Mouse (Mus musculus) megakaryocyte-erythroid progenitor cell, adult 5-6 weeks (primary cell): ENCODE measurements around the gene Ugt1a8. TPM values are rescaled to one million over a fixed set of nuclear protein-coding genes. Genes with fewer than 3 reads are reported as not detected.
"Not testable (repeated sequence)": the region's sequence is repeated elsewhere in the genome, so short reads cannot be mapped to it uniquely, and the experiment has no call there.

Experiments
- ATAC-seq: replicated peaks from 2 replicates; pipeline ENCODE4 v1.8.0; 2016; ENCODE audit warnings: mild to moderate bottlenecking, inconsistent platforms; ENCODE audit not compliant: severe bottlenecking, poor library complexity, low FRiP score, low TSS enrichment
- total RNA-seq, 2 experiments: library from RNA; stranded (forward) in 1 of 2; stranded (reverse) in 1 of 2; fragments of 200-1000, 215-1000 nt in 1 of 2; fragments of >200 nt in 1 of 2; fragmentation: Nextera tagmentation in 1 of 2; gene quantifications; 2 replicates each; pipeline ENCODE4 v1.2.3; 2014 to 2017

Ugt1a8 gene
- total RNA-seq, 2 experiments from 2014 or later: not detected

DNA sequence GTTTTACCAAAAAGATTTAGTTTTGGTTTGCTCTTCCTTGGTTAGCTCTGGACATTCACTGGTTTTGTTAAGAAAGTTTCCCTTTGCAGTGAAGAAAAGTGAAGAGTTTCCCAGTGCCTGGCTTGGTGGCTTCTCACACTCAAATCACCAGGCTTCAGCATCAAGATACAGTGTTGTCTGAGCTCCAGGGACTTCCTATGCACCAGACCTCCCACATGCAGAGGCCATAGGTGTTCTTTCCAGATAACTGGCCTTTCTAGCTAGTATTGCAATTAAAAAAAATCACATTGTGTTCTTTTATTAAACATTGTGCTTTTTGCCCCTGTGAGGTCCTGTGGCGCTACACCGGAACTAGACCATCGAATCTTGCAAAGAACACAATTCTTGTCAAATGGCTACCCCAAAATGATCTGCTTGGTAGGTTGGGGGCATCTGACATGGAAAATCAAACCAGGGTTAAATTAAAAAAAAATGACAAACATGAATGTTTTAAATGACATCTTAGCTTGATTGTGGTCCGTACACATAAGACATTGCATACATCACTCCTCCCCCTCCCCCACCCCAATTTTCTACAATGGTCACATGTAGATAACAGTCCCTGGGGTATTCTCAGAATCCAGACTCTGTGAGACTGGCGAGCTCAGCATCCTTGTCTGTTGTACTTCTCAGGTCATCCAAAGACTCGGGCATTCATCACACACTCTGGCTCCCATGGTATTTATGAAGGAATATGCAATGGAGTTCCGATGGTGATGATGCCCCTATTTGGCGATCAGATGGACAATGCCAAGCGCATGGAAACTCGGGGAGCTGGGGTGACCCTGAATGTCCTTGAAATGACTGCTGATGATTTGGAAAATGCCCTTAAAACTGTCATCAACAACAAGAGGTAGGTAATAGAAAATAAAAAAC is 128.1 kb downstream of the Ugt1a8 start:
- ATAC-seq: no peak

DNA sequence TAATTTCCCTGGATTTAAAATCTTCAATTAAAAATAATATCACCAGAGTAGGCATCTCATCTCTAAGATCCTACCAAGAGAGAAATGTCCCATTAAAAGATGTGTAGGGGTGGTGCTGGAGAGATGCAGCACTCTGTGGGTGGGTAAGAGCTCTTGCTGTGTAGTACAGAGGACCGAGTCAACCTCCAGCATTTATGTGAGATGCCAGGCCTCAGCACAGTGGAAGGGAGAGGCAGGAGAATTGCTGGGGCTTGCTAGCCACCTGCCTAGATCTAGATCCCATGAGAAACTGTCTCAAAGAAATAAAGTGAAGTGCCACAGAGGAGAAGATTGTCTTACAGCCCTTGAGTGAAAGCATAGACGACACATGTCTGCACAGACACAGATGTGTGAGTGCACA is 128.9 kb downstream of the Ugt1a8 start:
- ATAC-seq: no peak

DNA sequence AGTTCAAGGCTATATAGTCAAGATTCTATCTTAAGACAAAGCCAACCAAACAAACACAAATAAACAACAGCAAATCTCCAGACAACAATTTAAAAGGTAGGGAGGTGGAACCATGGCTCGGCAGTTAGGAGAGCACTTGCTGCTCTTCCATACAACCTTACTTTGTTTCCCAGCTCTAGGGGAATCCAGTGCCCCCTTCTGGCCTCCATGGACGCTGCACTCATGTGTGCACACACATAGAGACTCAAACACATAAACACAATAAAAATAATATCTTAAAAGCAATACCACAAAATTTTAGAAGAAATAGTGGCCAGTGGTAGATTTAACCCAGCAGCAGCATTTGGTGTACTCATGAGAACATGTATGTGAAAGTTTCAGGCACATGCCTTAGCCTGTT is 129.5 kb downstream of the Ugt1a8 start:
- ATAC-seq: no peak

DNA sequence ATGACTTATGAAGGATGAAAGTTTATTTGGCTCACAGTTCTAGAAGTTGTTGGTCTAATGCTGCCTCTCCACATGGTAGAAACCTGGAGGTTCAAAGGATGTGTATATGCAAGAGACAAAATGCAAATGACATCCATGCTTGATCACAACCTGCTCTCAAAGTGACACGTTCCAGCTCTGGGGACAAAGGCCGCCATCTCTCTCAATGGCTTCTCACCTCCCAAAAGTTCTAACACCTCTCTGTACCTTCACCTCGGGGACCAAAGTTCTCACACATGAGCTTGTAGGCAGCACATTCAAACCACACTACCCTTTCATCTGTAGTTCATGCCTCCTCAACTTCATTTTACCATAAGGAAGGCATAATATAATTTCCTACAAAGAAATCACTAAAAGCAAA is 130.0 kb downstream of the Ugt1a8 start:
- ATAC-seq: no peak

DNA sequence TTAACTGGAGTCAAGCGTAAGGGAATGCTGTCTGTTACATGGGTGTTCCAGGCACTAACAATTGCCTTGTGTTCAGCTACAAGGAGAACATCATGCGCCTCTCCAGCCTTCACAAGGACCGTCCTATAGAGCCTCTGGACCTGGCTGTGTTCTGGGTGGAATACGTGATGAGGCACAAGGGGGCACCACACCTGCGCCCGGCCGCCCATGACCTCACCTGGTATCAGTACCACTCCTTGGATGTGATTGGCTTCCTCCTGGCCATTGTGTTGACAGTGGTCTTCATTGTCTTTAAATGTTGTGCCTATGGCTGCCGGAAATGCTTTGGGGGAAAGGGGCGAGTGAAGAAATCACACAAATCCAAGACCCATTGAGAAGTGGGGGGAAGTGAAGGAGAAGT is 130.4 kb downstream of the Ugt1a8 start:
- no peak for ATAC-seq

DNA sequence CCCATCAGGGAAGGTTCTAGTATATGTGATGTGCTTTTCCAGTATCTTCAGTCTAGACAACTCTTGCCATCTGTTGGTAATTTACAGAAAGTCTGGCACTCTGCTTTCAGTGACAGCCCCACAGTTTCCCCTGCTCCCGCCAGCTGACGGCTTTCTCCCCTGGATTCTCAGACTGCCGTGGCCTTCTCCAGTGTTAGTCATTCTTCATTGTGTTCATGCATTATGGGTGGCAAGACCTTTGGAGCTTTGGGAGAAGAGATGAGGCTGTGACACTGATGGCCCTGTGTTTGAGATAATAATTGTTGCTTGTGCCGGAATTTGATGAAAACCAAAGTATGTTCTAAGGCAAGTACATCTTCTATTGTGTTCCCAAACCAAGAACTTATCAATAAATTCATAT is 131.0 kb downstream of the Ugt1a8 start:
- ATAC-seq: no peak

DNA sequence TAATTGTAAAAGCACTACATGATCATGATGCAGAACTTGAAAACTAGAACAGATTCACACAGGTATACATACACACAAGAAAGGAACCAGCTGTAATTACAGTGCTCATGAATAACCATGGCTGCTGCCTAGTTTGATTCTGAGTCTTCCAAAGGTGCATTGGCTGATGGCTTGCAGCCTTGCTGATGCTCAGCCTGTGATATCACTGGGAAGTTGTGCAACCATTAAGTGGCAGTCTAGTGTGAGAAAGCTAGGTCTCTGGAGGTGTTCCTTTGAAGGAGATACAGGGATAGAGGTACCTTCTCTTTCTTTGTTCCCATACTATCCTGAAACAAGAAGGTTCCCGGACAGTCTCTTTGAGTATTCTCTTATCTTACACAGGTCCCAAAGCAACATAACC is 131.4 kb downstream of the Ugt1a8 start:
- ATAC-seq: no peak

DNA sequence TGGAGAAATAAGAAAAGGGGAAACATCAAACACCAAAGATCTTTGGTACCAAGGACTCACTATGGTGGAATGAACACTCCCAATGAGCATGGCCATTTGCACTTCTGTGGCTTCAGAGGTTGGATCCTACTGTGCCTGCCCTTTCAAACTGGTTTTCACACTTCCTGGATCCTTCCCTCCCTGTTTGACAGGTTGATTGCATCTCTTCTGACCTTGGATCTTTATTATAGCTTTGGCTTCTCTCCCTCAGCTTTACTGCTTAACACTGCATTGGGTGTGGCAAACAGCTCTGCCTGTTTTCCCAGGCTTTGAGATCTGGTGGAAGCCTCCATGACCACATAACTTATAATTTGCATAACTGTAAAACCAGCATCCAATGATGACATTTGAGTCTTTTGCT is 132.7 kb downstream of the Ugt1a8 start:
- ATAC-seq: no peak

DNA sequence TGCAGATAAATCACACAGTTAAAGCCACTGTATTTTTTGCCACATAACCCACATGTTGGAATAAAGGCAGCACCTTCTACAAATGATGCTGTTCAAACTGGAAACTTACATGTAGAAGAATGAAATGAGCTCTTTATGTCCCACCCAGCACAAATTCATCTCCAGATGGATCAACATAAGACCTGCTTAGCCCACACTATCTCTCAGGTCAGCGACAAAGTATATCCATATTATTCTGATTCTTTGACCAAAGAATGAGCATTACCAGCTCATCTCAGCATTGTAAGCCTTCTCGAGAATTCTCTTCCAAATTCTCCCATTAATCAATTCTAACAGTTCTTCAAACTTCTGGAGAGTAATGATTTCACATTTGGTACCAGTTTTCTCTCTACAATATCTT is 134.6 kb downstream of the Ugt1a8 start:
- no peak for ATAC-seq

DNA sequence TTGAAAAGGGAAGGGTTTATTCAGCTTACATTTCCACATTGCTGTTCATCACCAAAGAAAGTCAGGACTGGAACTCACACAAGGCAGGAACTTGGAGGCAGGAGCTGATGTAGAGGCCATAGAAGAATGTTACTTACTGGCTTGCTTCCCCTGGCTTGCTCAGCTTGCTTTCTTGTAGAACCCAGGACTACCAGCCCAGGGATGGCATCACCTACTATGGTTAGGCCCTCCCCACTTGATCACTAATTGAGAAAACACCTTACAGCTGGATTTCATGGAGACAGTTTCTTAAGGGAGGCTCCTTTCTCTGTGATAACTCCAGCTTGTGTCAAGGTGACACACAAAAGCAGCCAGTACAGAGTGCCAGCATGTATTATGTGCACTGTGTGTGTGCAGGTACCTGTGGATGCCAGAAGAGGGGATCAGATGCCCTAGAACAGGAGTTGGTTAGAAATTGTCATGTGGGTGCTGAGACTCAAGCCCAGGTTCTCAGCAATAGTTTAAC is 135.4 kb downstream of the Ugt1a8 start:
- not testable (repeated sequence) for ATAC-seq

DNA sequence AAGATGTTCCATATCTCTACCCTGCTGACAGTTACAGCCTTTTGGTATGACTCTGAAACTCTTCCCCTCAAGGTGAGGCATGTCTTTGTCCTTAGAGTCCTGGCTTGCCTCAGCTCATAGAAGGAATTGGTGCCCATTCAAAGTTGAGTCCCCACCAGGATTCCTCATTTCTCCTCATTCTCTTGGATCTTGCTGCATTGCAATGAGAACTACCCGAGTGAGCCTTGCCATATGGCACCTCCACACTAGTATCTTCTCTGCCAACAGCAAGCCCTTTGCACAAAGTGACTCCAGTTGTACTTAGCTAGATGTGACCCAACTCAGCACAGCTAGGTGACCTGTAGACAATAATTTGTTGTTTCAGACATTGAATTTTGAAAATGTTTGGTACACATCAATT is 136.0 kb downstream of the Ugt1a8 start:
- ATAC-seq: no peak

DNA sequence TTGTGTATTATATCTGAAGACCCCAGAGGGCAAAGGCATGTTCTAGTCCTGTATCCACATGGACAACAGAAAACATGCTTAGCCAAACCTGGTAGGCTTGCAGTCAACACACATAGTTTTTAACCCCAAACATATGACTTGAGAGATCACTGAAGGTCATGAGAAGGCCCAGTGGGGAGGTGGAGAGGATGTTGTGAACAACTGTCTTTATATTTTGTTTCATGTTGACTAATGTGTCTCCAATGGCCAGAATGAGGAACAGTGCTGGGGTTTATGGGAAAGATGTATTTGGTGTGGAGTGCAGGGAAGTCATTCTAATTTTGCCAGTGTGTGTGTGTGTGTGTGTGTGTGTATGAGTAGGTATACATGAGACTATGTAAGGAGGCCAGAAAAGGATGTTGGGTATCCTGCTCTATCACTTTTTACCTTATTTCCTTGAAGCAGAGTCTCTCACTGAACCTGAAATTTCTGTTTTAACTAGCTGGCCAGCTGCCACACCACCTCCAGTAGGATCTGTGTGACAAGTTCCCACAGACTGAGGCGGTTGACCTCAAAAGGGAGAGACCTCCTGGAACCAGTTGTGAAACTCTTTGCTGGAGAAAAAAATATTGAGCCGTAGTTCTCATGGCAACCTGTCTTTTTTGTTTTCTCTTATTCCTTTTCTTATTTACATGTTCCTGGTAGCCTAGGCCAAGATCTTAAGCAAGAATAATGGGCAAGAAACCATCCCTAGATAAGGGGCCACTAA is 136.6 kb downstream of the Ugt1a8 start:
- no peak for ATAC-seq

DNA sequence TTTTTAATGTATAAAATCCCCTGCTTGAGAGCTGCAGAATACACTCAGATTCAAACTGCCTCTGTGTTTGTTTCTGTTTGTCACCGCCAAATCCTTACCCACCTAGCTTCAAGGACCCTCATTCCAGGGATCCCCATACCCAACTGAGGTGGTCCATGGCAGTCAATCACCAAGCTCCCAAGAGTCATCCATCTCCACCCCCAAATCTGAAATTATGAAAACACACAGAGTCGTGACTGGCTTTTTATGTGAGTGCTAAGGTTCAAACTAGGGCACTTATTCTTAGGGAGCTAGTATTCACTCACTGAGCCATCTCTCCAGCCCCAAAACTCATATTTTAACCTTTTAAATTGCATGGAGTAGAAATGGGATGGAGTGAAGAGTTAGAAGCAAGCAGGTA is 137.7 kb downstream of the Ugt1a8 start:
- not testable (repeated sequence) for ATAC-seq

DNA sequence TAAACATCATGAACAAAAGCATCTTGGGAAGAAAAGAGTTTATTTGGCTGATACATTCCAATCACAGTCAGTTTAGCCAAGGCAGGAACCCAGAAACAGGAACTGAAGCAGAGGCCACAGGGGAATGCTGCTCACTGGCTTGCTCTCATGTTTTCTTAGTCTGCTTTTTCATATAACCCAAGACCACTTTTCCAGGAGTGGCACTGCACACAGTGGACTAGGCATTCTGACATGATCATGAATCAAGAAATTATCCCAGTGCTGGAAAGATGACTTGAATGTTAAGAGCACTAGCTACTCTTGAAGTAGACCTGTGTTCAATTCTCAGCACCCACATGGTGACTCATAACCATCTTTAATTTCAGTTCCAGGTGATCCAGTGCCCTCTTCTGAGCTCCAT is 138.1 kb downstream of the Ugt1a8 start:
- ATAC-seq: no peak

DNA sequence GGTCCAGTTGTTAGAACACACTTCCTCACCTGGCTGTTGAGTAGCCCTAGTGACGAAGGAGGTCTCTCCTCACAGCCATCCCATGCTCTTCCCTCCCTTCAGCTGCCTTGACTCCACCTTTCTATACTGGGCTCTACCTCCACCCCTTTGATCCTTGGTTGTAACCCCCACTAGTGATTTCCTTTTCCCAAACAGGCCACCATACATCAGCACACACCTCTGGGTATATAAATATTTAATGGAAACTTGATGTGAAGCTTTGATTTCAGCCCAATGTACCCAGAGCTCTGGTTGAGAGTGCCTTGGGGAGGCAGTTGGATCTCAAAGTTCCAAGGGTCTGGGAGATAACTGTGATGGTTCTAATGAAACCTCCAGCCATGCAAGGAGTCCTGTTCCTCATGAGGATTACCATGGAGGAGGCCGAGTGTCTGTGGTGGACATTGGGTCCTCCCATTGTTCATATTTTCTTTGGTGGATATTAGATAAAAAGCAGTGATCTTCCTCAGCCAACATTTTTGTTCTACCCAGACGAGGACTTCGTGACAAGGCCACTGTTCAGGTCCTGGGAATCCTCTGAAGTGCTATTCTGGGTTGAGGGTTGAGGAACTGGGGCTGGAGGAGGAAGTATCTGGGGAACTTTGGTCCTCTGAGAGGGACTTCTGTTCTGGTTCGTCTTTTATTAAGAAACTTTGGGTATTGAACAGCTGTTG is 139.2 kb downstream of the Ugt1a8 start, which contains the start of gene Mroh2a:
Mroh2a (plus strand) TSS at position 317 of the 710 bp plus-strand sequence.
- no peak for ATAC-seq

DNA sequence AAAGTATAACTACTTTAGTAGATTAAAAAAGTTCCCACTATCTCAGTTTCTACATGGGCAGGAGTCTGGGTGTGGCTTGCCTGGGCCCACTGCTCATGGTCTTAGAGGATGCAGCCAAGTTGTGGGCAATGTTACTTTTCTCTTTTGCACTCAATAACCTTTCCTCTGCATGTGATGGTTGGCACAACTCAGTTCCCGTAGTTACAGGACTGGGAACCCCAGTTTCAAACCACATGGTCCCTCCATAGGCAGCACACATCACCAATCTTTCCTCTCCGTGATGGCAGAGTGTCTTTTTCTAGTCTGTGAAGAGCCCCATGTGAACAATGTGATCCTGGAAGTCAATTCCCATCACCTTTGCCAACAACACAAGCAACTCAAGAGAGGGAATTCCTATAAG is 139.9 kb downstream of the Ugt1a8 start:
- no peak for ATAC-seq

DNA sequence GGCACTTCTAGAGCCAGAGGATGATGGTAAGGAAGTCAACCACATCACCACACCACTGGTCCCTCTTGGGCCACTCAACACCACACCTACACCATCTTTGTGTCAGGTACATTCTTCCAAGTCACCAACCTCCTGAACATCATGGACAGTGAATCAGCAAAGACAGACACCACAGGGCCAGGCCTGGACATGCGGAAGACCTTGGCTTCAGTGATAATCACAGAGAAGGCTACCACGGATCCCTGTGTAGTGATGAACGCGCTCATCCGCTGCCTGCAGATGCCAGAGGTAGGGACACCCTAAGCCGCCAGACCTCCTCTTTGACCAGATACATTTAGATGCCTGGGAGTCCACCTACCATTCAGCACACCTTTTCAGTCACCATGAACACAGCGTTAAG is 140.5 kb downstream of the Ugt1a8 start:
- ATAC-seq: no peak

DNA sequence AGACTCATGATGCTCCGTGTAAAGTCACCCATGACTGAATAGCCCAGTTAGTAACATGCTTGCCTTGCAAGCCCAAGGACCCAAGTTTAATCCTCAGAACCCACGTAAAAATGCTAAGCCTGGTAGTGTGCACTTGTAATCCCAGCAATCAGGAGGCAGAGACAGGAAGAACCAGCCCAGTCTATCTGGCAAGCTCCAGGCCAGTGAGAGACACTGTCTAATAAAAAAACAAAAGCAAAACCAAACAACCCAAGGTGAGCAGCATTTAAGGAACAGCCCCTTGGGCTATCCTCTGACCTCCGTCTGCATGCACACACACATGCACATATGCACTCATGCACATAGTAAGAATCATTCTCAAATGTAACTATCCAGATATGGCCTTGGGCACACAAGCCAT is 142.0 kb downstream of the Ugt1a8 start:
- no peak for ATAC-seq

DNA sequence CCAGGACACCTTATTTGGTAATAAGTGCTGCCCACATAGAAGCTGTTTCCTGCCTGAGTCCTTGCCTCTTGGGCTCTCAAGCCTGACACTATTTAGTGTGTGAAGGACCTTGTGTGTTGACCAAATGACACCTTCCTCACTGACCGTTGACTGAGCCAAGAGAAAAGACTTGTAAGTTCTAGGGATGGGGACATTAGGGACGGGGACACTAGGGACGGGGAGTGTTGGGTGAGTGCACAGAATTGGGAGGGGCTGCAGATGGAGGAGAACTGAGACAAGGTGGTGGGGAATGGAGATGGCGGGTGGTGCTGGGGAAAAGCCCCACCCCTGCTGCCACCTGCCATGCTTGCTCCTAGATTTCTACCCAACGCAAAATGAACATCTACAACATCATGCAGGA is 142.4 kb downstream of the Ugt1a8 start:
- no peak for ATAC-seq

DNA sequence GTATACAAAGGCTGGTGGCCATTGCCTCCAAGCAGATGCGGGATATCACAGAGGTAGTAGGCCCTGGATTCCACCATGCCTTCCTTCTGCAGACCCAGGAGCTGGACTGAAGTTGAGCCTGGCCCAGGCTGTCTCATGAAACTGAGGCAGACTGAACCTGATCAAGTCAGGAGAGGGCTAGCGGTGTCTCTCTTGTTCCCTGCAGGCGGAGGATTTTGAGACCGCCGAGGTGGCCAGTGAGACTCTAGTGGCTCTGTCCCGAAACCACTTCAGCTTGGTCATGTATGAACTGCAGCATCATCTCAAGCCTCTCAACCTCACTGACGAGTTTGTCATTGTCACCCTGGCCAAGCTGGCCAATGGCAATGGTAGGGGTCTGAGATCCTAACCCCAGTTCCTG is 142.8 kb downstream of the Ugt1a8 start:
- ATAC-seq: no peak
